Mouse (Mus musculus) ES-E14 (cell line): ENCODE measurements around the gene Mtmr14. TPM values are rescaled to one million over a fixed set of nuclear protein-coding genes. Genes with fewer than 3 reads are reported as not detected.
A peak's percentile ranks its signal among the peaks of the same experiment; 100 is the strongest.

Experiments
- DNase-seq: peaks from one replicate; pipeline ENCODE4 v3.0.0-alpha.2; 2013; ENCODE audit warnings: low read depth, low spot score
- H3K27ac ChIP-seq: 2 replicates; pipeline ENCODE4 v1.5.1; 2012; ENCODE audit warnings: low read depth, mild to moderate bottlenecking, low read length, moderate library complexity, mixed read lengths; ENCODE audit not compliant: poor library complexity, insufficient read depth, severe bottlenecking
- H3K36me3 ChIP-seq: 2 replicates; pipeline ENCODE4 v1.6.1; 2012; ENCODE audit warnings: mild to moderate bottlenecking, low read length, moderate library complexity, mixed read lengths; ENCODE audit not compliant: control insufficient read depth, poor library complexity, insufficient read depth, severe bottlenecking
- H3K4me1 ChIP-seq, 2 experiments: fragments of 150-350 bp in 1 of 2; sonication (generic) in 1 of 2; 2 replicates each; pipeline ENCODE4 v1.6.1; 2012; ENCODE audit warnings: low read length in 2 of 2, mild to moderate bottlenecking in 1 of 2, mixed read lengths in 1 of 2; ENCODE audit not compliant: control insufficient read depth in 2 of 2, insufficient read depth in 2 of 2, poor library complexity in 1 of 2
- H3K4me3 ChIP-seq, 2 experiments: fragments of 150-350 bp in 1 of 2; sonication (generic) in 1 of 2; 2 replicates each; pipeline ENCODE4 v1.5.1; 2012; ENCODE audit warnings: low read length in 2 of 2, low read depth in 1 of 2, mild to moderate bottlenecking in 1 of 2, mixed read lengths in 1 of 2; ENCODE audit not compliant: insufficient read depth in 1 of 2, poor library complexity in 1 of 2, severe bottlenecking in 1 of 2
- H3K9ac ChIP-seq: 2 replicates; pipeline ENCODE4 v1.6.1; 2012; ENCODE audit warnings: low read depth, mild to moderate bottlenecking, low read length, mixed read lengths; ENCODE audit not compliant: poor library complexity, insufficient read depth, severe bottlenecking
- H3K9me3 ChIP-seq: fragments of 150-350 bp; sonication (generic); 2 replicates; pipeline ENCODE4 v1.6.1; 2012; ENCODE audit warnings: low read depth, mild to moderate bottlenecking, low read length; ENCODE audit not compliant: control insufficient read depth, insufficient read depth
- CHD2 ChIP-seq: IDR thresholded peaks from 2 replicates; pipeline ENCODE4 v1.6.1; 2014; ENCODE audit warnings: mild to moderate bottlenecking, low read depth, low read length, inconsistent platforms
- HCFC1 ChIP-seq: IDR thresholded peaks from 2 replicates; pipeline ENCODE4 v1.6.1; 2012; ENCODE audit warnings: low read length, inconsistent platforms, borderline replicate concordance; ENCODE audit not compliant: insufficient read depth
- MAFK ChIP-seq: IDR thresholded peaks from 2 replicates; pipeline ENCODE4 v1.6.1; 2014; ENCODE audit warnings: mild to moderate bottlenecking, low read depth, low read length, inconsistent platforms; ENCODE audit not compliant: insufficient read depth
- ZC3H11A ChIP-seq: IDR thresholded peaks from 2 replicates; pipeline ENCODE4 v1.6.1; 2012; ENCODE audit warnings: low read depth, mild to moderate bottlenecking, inconsistent platforms, low read length, borderline replicate concordance
- ZNF384 ChIP-seq: IDR thresholded peaks from 2 replicates; pipeline ENCODE4 v1.6.1; 2012; ENCODE audit warnings: low read depth, low read length, inconsistent platforms
- in situ Hi-C, 2 experiments: fragments of 600-800 bp; cut with MboI; formaldehyde crosslinking; loops; one replicate each; pipeline ENCODE4 v1.15.1; 2025; ENCODE audit warnings: low sequenced_read_pairs in 2 of 2, inconsistent platforms in 1 of 2; ENCODE audit not compliant: unreplicated experiment in 2 of 2
- total RNA-seq: library from RNA; depleted of rRNA; stranded (reverse); fragments of 300-350 nt; gene quantifications from 2 replicates; pipeline ENCODE4 v1.2.3, GENCODE M21; 2012; rRNA removed

Mtmr14 gene
- total RNA-seq, 1 experiment, result 42.4 TPM

DNA sequence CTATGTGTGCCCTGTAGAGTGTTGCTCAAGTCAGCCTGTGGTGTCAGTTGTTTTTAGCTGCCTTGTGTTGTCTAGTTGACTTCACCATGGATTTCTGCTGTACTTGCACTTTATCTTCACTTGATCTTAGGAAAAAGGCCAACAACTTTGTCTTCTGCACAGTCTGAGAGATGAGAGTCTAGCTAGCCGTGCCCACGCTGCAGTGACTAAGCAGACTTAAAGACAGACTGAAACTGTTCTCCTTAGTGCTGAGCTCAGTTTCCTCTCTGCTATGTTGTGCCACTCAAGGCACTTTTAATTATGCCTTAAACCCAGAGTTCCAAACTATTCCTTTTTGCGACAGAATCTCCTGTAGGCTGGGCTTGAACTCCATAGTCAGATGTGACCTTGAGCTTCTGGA is 78.3 kb downstream of the Mtmr14 start:
- no peak for TF ChIP-seq ZNF384
- no peak for TF ChIP-seq CHD2
- peaks cover 64% of the 10 kb centered on the region for H3K36me3 ChIP-seq
- no peak overlapping the region for H3K9ac ChIP-seq
- DNase-seq, result no peak
- H3K27ac ChIP-seq, result no peak overlapping the region
- H3K9me3 ChIP-seq, result no peaks in the 10 kb centered on the region
- no peaks in the 10 kb centered on the region for H3K4me1 ChIP-seq
- no peak overlapping the region for H3K4me3 ChIP-seq
- in situ Hi-C loops, result no loop called here

DNA sequence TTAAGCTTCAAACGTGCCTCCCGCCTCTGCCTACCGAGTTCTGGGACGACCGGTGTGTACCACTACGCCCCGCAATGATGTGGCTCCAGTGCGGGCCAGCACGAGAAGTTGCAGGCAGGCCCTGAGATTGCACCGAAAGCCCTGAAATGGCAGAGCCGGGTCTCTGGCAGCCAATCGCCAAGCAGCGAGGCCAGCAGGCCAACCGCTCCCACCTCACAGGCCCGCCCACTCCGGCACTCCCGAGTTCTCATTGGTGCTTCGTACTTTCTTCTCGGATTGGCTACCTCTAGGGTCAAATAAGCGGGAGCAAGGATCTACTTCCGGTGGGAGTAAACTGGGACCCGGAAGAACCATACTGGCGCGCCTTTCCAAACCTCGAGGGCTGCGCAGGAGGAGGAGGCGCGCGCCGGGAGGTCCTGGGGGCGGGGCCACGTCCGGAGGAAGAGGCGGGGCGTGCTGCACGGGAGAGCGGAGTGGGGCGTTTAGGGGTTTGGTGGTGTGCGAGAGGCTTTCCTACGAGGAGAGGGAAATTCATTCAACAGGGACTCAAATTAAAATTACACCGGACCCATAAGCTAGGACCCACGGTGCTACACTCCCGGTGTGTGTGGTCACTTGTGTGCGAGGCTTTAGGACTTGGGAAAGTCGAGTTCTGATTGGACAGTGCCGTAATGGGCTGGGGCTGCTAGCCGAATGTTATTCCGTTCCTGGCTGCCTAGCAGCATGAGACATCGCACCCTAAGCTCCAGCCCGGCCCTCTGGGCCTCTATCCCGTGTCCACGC is 89.1 kb downstream of the Mtmr14 start, which contains the start of gene Ogg1:
Ogg1 (plus strand) TSS at position 440 of the 783 bp plus-strand sequence.
- Histone ChIP-seq H3K4me1 (no peaks in the 10 kb centered on the region), H3K36me3 (peaks cover 25% of the 10 kb centered on the region), H3K27ac (peak within 1 kb of the TSS; percentile 69), H3K9ac (peak within 1 kb of the TSS; percentile 86), H3K4me3 (peak within 1 kb of the TSS; percentile 76 to 80), H3K9me3 (no peaks in the 10 kb centered on the region)
- in situ Hi-C loops, result no loop called here
- DNase-seq, result peak; percentile 96
- peak; percentile 69; the same call in 1 of the 2 replicates for TF ChIP-seq HCFC1
- no peak for TF ChIP-seq ZNF384
- TF ChIP-seq ZC3H11A, result no peak
- TF ChIP-seq CHD2, result 0 out of 2 replicates have a peak, but pooled peaks have one; percentile 65

DNA sequence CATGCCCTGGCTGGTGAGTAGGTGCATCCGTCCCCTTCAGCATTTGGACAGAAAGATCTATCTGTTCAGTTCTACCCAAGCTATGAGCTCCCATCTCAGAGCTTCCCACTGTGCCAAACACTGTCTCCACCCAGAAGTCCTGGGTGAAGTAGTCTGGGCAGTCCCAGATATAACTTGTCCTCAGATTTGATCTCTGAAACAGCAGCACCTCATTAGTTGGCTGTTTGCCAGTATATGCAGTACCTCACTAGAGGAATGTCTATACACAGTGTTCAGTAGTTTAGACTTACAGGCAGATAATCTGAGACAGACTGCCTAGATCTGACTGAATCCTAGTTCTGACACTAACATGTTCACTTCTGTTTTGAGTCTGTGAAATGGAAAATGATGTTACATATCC is 91.8 kb downstream of the Mtmr14 start:
- DNase-seq, result no peak
- H3K9me3 ChIP-seq, result no peaks in the 10 kb centered on the region
- TF ChIP-seq CHD2, result no peak
- no peak for TF ChIP-seq ZNF384
- no peak for TF ChIP-seq MAFK
- TF ChIP-seq ZC3H11A, result no peak
- no peak for TF ChIP-seq HCFC1
- in situ Hi-C loops, result no loop called here
- no peak overlapping the region for H3K4me3 ChIP-seq
- H3K36me3 ChIP-seq, result peaks cover 16% of the 10 kb centered on the region
- H3K4me1 ChIP-seq, result no peaks in the 10 kb centered on the region
- H3K9ac ChIP-seq, result no peak overlapping the region
- H3K27ac ChIP-seq, result no peak overlapping the region

DNA sequence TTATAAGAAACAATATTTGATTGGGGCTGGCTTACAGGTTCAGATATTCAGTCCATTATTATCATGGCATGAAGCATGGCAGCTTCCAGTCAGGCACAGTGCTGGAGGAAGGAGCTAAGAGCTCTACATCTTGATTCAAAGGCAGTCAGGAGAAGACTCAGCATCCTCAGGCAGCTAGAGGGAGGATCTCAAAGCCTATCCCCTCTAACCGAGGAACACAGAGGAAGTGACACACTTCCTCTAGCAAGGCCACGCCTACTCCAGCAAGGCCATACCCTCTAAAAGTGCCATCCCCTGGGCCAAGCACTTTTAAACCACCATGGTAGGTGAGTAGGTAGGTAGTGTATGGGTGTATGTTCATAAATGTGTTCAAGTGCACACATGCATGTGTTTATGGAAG is 92.9 kb downstream of the Mtmr14 start:
- no peak for DNase-seq
- TF ChIP-seq ZNF384 (no peak), ZC3H11A (no peak), HCFC1 (no peak), MAFK (no peak), CHD2 (no peak)
- Histone ChIP-seq H3K9me3 (no peaks in the 10 kb centered on the region), H3K4me1 (no peaks in the 10 kb centered on the region), H3K9ac (no peak overlapping the region), H3K27ac (no peak overlapping the region), H3K4me3 (no peak overlapping the region), H3K36me3 (peaks cover 19% of the 10 kb centered on the region; the same call in 1 of the 2 replicates)
- in situ Hi-C loops, result no loop called here

Other genes with a start within 250 kb of the Mtmr14 start
- 52.9 and 63.6 TPM in 2 replicates for gene Thumpd3, start 191.6 kb upstream of the Mtmr14 start, total RNA-seq
- gene Setd5, start 160.5 kb upstream of the Mtmr14 start, total RNA-seq, result 79.4 and 81.4 TPM in 2 replicates
- gene Lhfpl4, start 42.5 kb upstream of the Mtmr14 start, total RNA-seq, result 5.2 and 5.9 TPM in 2 replicates
- gene Cpne9, start 44.5 kb downstream of the Mtmr14 start, total RNA-seq, result 1.7 and 2.9 TPM in 2 replicates
- 38.8 and 43.1 TPM in 2 replicates for gene Brpf1, start 69.3 kb downstream of the Mtmr14 start, total RNA-seq
- gene Ogg1, start 89.1 kb downstream of the Mtmr14 start, total RNA-seq, result 11.9 and 13.0 TPM in 2 replicates
- gene Camk1, start 106.1 kb downstream of the Mtmr14 start, total RNA-seq, result 8.5 and 9.4 TPM in 2 replicates
- gene Tada3, start 140.0 kb downstream of the Mtmr14 start, total RNA-seq, result 31.7 and 35.3 TPM in 2 replicates
- 217 and 227 TPM in 2 replicates for gene Arpc4, start 140.3 kb downstream of the Mtmr14 start, total RNA-seq
- 5.3 and 6.9 TPM in 2 replicates for gene Ttll3, start 151.4 kb downstream of the Mtmr14 start, total RNA-seq
- gene Rpusd3, start 181.5 kb downstream of the Mtmr14 start, total RNA-seq, result 34.5 and 42.3 TPM in 2 replicates
- gene Cidec, start 197.9 kb downstream of the Mtmr14 start, total RNA-seq, result 0.42 and 0.45 TPM in 2 replicates
- gene Jagn1, start 204.7 kb downstream of the Mtmr14 start, total RNA-seq, result 119 and 140 TPM in 2 replicates
- gene Il17re, start 220.6 kb downstream of the Mtmr14 start, total RNA-seq, result 0.80 and 3.0 TPM in 2 replicates
- gene Il17rc, start 233.6 kb downstream of the Mtmr14 start, total RNA-seq, result 6.2 and 13.3 TPM in 2 replicates
- gene Creld1, start 245.5 kb downstream of the Mtmr14 start, total RNA-seq, result 20.8 and 29.9 TPM in 2 replicates